8 mouse cellular contexts compared by ENCODE assay signal in genomic region chr2:25574136-25574535, GRCm38 (mm10). TPM values are rescaled to one million over a fixed set of nuclear protein-coding genes. Genes with fewer than 3 reads are reported as not detected.
DNase-seq lines count a peak whose midpoint lies in the region; ATAC-seq and TF ChIP-seq lines count a peak whose summit lies in the region.

No protein-coding gene starts in this region.

- no peak for TF ChIP-seq EP300 in MEL (IDR thresholded peaks at IDR 0.05; ENCODE audit: low read depth in 1 of 2, low read length in 2 of 2)

- intact Hi-C loops in gastrocnemius, postnatal 36 days (cut with DNase I) = no loop called here

- TF ChIP-seq CTCF in MEL (IDR thresholded peaks at IDR 0.05 in 2 of 3, conservative IDR thresholded peaks at IDR 0.05 in 1 of 3; ENCODE audit: control insufficient read depth in 1 of 3, insufficient read depth in 1 of 3, low read depth in 2 of 3, low read length in 3 of 3, poor library complexity in 1 of 3, severe bottlenecking in 1 of 3) = no peak

- DNase-seq in kidney, postnatal 14 days = no peak
- DNase-seq in MEL (ENCODE audit: low read depth, low spot score) (no peak), adipocyte (ENCODE audit: low spot score) (no peak)
- no peak for DNase-seq in right cerebral cortex, adult 18-20 months
- DNase-seq in gastrocnemius, postnatal 36 days = no peak

- H3K79me2 ChIP-seq in MEL (ENCODE audit: control insufficient read depth, insufficient read depth, low read length, poor library complexity) = peaks cover 7% of the 10 kb centered on the region

- H3K4me1 ChIP-seq in kidney, embryonic 15.5 days = peaks cover 49% of the 10 kb centered on the region
- peaks cover 0 to 10% of the 10 kb centered on the region in 2 experiments; a peak in 1 of 4 replicates for H3K4me1 ChIP-seq in MEL (ENCODE audit: control insufficient read depth in 1 of 2, insufficient read depth in 2 of 2, low read length in 2 of 2)
- peaks cover 51% of the 10 kb centered on the region for H3K4me1 ChIP-seq in forebrain, embryonic 13.5 days
- peaks cover 31% of the 10 kb centered on the region for H3K4me1 ChIP-seq in liver, embryonic 16.5 days (ENCODE audit: control insufficient read depth, low read depth, low read length)

- ATAC-seq in kidney, embryonic 15.5 days (replicated peaks; ENCODE audit: low FRiP score) = no peak
- peak; percentile 0; the same call in 1 of the 2 replicates for ATAC-seq in forebrain, embryonic 13.5 days
- no peak for ATAC-seq in liver, embryonic 16.5 days (ENCODE audit: low read depth)

- peaks cover 34% of the 10 kb centered on the region for H3K27me3 ChIP-seq in kidney, embryonic 15.5 days
- no peaks in the 10 kb centered on the region for H3K27me3 ChIP-seq in MEL (ENCODE audit: control insufficient read depth in 1 of 2, insufficient read depth in 2 of 2, low read length in 2 of 2)
- peaks cover 36% of the 10 kb centered on the region for H3K27me3 ChIP-seq in forebrain, embryonic 13.5 days
- peaks cover 36% of the 10 kb centered on the region for H3K27me3 ChIP-seq in liver, embryonic 16.5 days (ENCODE audit: control insufficient read depth, insufficient read depth, low read depth, low read length)

- peaks cover 39% of the 10 kb centered on the region for H3K36me3 ChIP-seq in kidney, embryonic 15.5 days
- H3K36me3 ChIP-seq in MEL (ENCODE audit: control insufficient read depth in 1 of 2, insufficient read depth in 2 of 2, low read length in 2 of 2) = peaks cover 0 to 4% of the 10 kb centered on the region in 2 experiments; a peak in 1 of 4 replicates
- H3K36me3 ChIP-seq in forebrain, embryonic 13.5 days (ENCODE audit: poor library complexity, severe bottlenecking) = peaks cover 29% of the 10 kb centered on the region
- H3K36me3 ChIP-seq in liver, embryonic 16.5 days (ENCODE audit: control insufficient read depth, insufficient read depth) = no peaks in the 10 kb centered on the region

- H3K4me3 ChIP-seq in kidney, embryonic 15.5 days (replicated peaks) = peak overlapping the region; percentile 65
- peak overlapping the region; percentile 60 to 81 for H3K4me3 ChIP-seq in MEL (ENCODE audit: control insufficient read depth in 1 of 2, insufficient read depth in 1 of 2, low read depth in 2 of 2, low read length in 2 of 2)
- peak overlapping the region; percentile 54 for H3K4me3 ChIP-seq in forebrain, embryonic 13.5 days
- peak overlapping the region; percentile 72 for H3K4me3 ChIP-seq in liver, embryonic 16.5 days (ENCODE audit: low read depth, low read length)

- no peak for TF ChIP-seq RAD21 in MEL (IDR thresholded peaks at IDR 0.05; ENCODE audit: low read depth, low read length)

- WGBS in kidney, embryonic 15.5 days = 11% methylated on average over 11 of the region's 11 CpGs
- 13% methylated on average over 11 of the region's 11 CpGs for WGBS in forebrain, embryonic 13.5 days
- 15% methylated on average over 11 of the region's 11 CpGs for WGBS in liver, embryonic 16.5 days (ENCODE audit: insufficient replicate concordance)

- TF ChIP-seq POLR2A in MEL (IDR thresholded peaks at IDR 0.05; ENCODE audit: control insufficient read depth in 1 of 2, insufficient read depth in 1 of 2, low read depth in 1 of 2, low read length in 2 of 2, poor library complexity in 1 of 2) = no peak

- H3K9ac ChIP-seq in kidney, embryonic 15.5 days = peak overlapping the region; percentile 64
- H3K9ac ChIP-seq in MEL (ENCODE audit: control insufficient read depth, low read depth, low read length, poor library complexity, severe bottlenecking) = peak overlapping the region; percentile 71
- H3K9ac ChIP-seq in forebrain, embryonic 13.5 days = peak overlapping the region; percentile 77
- H3K9ac ChIP-seq in liver, embryonic 16.5 days (ENCODE audit: low read depth, low read length) = peak overlapping the region; percentile 65

- no peaks in the 10 kb centered on the region for H3K9me3 ChIP-seq in kidney, embryonic 15.5 days (replicated peaks)
- no peaks in the 10 kb centered on the region for H3K9me3 ChIP-seq in MEL (replicated peaks; ENCODE audit: insufficient read depth, low read length)
- no peaks in the 10 kb centered on the region for H3K9me3 ChIP-seq in forebrain, embryonic 13.5 days (replicated peaks)
- H3K9me3 ChIP-seq in liver, embryonic 16.5 days (replicated peaks; ENCODE audit: control insufficient read depth, low read length) = no peaks in the 10 kb centered on the region

- peak overlapping the region; percentile 95 for H3K27ac ChIP-seq in kidney, embryonic 15.5 days
- H3K27ac ChIP-seq in MEL (ENCODE audit: control insufficient read depth, low read depth, low read length) = no peak overlapping the region
- no peak overlapping the region for H3K27ac ChIP-seq in forebrain, embryonic 13.5 days
- H3K27ac ChIP-seq in liver, embryonic 16.5 days (ENCODE audit: low read length) = peak overlapping the region; percentile 23; the same call in 1 of the 2 replicates

- H3K4me2 ChIP-seq in kidney, embryonic 15.5 days = peak overlapping the region; percentile 90
- peak overlapping the region; percentile 92 for H3K4me2 ChIP-seq in forebrain, embryonic 13.5 days
- H3K4me2 ChIP-seq in liver, embryonic 16.5 days (ENCODE audit: low read depth, low read length) = peak overlapping the region; percentile 88

TF ChIP-seq in MEL, 35 proteins besides CTCF, POLR2A, EP300 and RAD21:
- TF ChIP-seq MAZ (IDR thresholded peaks at IDR 0.05; ENCODE audit: low read depth, low read length) = no peak
- TF ChIP-seq E2F4 (IDR thresholded peaks at IDR 0.05; ENCODE audit: borderline replicate concordance, low read depth, low read length) = no peak
- no peak for TF ChIP-seq TCF12 (IDR thresholded peaks at IDR 0.05; ENCODE audit: low read depth, low read length)
- no peak for TF ChIP-seq GABPA (IDR thresholded peaks at IDR 0.05; ENCODE audit: low read depth, low read length)
- no peak for TF ChIP-seq MXI1 (IDR thresholded peaks at IDR 0.05; ENCODE audit: low read depth, low read length)
- no peak for TF ChIP-seq BHLHE40 (IDR thresholded peaks at IDR 0.05; ENCODE audit: borderline replicate concordance, low read depth, low read length)
- TF ChIP-seq SMC3 (IDR thresholded peaks at IDR 0.05; ENCODE audit: low read depth, low read length) = no peak
- no peak for TF ChIP-seq MYC (IDR thresholded peaks at IDR 0.05; ENCODE audit: low read depth, low read length)

RNA-seq across cellular contexts. Expression of gene Mamdc4, which starts 0.5 kb away (rescaled TPM):
- 8.4 and 10.1 TPM in 2 replicates for polyA plus RNA-seq in kidney, embryonic 15.5 days (2015; fragmentation: Nextera tagmentation; extraction: Ambion mirVana)
- total RNA-seq in MEL (2012; rRNA removed) = 17.6 and 24.0 TPM in 2 replicates
- polyA plus RNA-seq in MEL (2012; ENCODE audit: insufficient read depth in 1 of 2, insufficient read length in 2 of 2, low read depth in 1 of 2, low replicate concordance in 2 of 2, missing spikeins in 1 of 2) = 10 to 100 TPM in 1 of 2 experiments, not detected in 1; 21.6 TPM
- 3.1 and 4.2 TPM in 2 replicates for polyA plus RNA-seq in forebrain, embryonic 13.5 days (2015; fragmentation: Nextera tagmentation; extraction: Ambion mirVana)
- polyA plus RNA-seq in liver, embryonic 16.5 days (2015; fragmentation: Nextera tagmentation; extraction: Ambion mirVana) = 2.9 and 7.2 TPM in 2 replicates
- total RNA-seq in gastrocnemius, postnatal 36 days (2021) = 1 to 10 TPM in 1 of 2 experiments, under 1 TPM in 1; 0.74 to 4.7 TPM

RNA-seq across cellular contexts. Expression of gene Phpt1, which starts 0.9 kb away (rescaled TPM):
- 184 and 197 TPM in 2 replicates for polyA plus RNA-seq in kidney, embryonic 15.5 days (2015; fragmentation: Nextera tagmentation; extraction: Ambion mirVana)
- 34.7 and 47.0 TPM in 2 replicates for total RNA-seq in MEL (2012; rRNA removed)
- polyA plus RNA-seq in MEL (2012; ENCODE audit: insufficient read depth in 1 of 2, insufficient read length in 2 of 2, low read depth in 1 of 2, low replicate concordance in 2 of 2, missing spikeins in 1 of 2) = 10 to 100 TPM in 1 of 2 experiments, not detected in 1; 73.7 TPM
- 179 and 189 TPM in 2 replicates for polyA plus RNA-seq in forebrain, embryonic 13.5 days (2015; fragmentation: Nextera tagmentation; extraction: Ambion mirVana)
- polyA plus RNA-seq in liver, embryonic 16.5 days (2015; fragmentation: Nextera tagmentation; extraction: Ambion mirVana) = 31.2 and 34.4 TPM in 2 replicates
- total RNA-seq in gastrocnemius, postnatal 36 days (2021) = 10 to 100 TPM; 50.2 to 53.9 TPM

RNA-seq across cellular contexts. Expression of gene Ajm1, which starts 7.4 kb away (rescaled TPM):
- polyA plus RNA-seq in kidney, embryonic 15.5 days (2015; fragmentation: Nextera tagmentation; extraction: Ambion mirVana) = 0.15 and 0.21 TPM in 2 replicates
- 0.04 and 0.07 TPM in 2 replicates for total RNA-seq in MEL (2012; rRNA removed)
- under 1 TPM in 1 of 2 experiments, not detected in 1; 0.32 TPM for polyA plus RNA-seq in MEL (2012; ENCODE audit: insufficient read depth in 1 of 2, insufficient read length in 2 of 2, low read depth in 1 of 2, low replicate concordance in 2 of 2, missing spikeins in 1 of 2)
- 2.2 and 3.4 TPM in 2 replicates for polyA plus RNA-seq in forebrain, embryonic 13.5 days (2015; fragmentation: Nextera tagmentation; extraction: Ambion mirVana)
- polyA plus RNA-seq in liver, embryonic 16.5 days (2015; fragmentation: Nextera tagmentation; extraction: Ambion mirVana) = 0.07 TPM in 1 of 2 replicates, not detected in the other
- not detected for total RNA-seq in gastrocnemius, postnatal 36 days (2021)

RNA-seq across cellular contexts. Expression of gene Edf1, which starts 16.5 kb away (rescaled TPM):
- 373 and 392 TPM in 2 replicates for polyA plus RNA-seq in kidney, embryonic 15.5 days (2015; fragmentation: Nextera tagmentation; extraction: Ambion mirVana)
- total RNA-seq in MEL (2012; rRNA removed) = 135 and 142 TPM in 2 replicates
- 100 to 1,000 TPM in 1 of 2 experiments, not detected in 1; 318 TPM for polyA plus RNA-seq in MEL (2012; ENCODE audit: insufficient read depth in 1 of 2, insufficient read length in 2 of 2, low read depth in 1 of 2, low replicate concordance in 2 of 2, missing spikeins in 1 of 2)
- polyA plus RNA-seq in forebrain, embryonic 13.5 days (2015; fragmentation: Nextera tagmentation; extraction: Ambion mirVana) = 383 and 401 TPM in 2 replicates
- polyA plus RNA-seq in liver, embryonic 16.5 days (2015; fragmentation: Nextera tagmentation; extraction: Ambion mirVana) = 190 and 194 TPM in 2 replicates
- total RNA-seq in gastrocnemius, postnatal 36 days (2021) = 100 to 1,000 TPM; 139 to 157 TPM

RNA-seq across cellular contexts. Expression of gene Traf2, which starts 27.4 kb away (rescaled TPM):
- 36.0 and 37.3 TPM in 2 replicates for polyA plus RNA-seq in kidney, embryonic 15.5 days (2015; fragmentation: Nextera tagmentation; extraction: Ambion mirVana)
- total RNA-seq in MEL (2012; rRNA removed) = 19.9 and 21.0 TPM in 2 replicates
- 10 to 100 TPM in 1 of 2 experiments, not detected in 1; 28.3 TPM for polyA plus RNA-seq in MEL (2012; ENCODE audit: insufficient read depth in 1 of 2, insufficient read length in 2 of 2, low read depth in 1 of 2, low replicate concordance in 2 of 2, missing spikeins in 1 of 2)
- polyA plus RNA-seq in forebrain, embryonic 13.5 days (2015; fragmentation: Nextera tagmentation; extraction: Ambion mirVana) = 30.9 and 33.3 TPM in 2 replicates
- polyA plus RNA-seq in liver, embryonic 16.5 days (2015; fragmentation: Nextera tagmentation; extraction: Ambion mirVana) = 13.0 and 13.3 TPM in 2 replicates
- 10 to 100 TPM in 1 of 2 experiments, 1 to 10 TPM in 1; 9.8 to 11.5 TPM for total RNA-seq in gastrocnemius, postnatal 36 days (2021)

Comparison
In these comparisons a context has a peak if more than half of its experiments do, and no peak if none do; other contexts are left out.
1. H3K27ac ChIP-seq: peak in kidney, embryonic 15.5 days (single experiment) and liver, embryonic 16.5 days (single experiment); none in MEL (single experiment) and forebrain, embryonic 13.5 days (single experiment).
2. Peak in every context shown above with its lines, with median percentiles within 50 percentile points of each other: H3K4me2 ChIP-seq, H3K4me3 ChIP-seq and H3K9ac ChIP-seq.